Mouse (Mus musculus) gastrocnemius, postnatal 36 days (tissue): ENCODE results near the gene LTO1. TPM values are rescaled to one million over a fixed set of nuclear protein-coding genes. Genes with fewer than 3 reads are reported as not detected.
A peak's percentile ranks its signal among the peaks of the same experiment; 100 is the strongest.

ENCODE experiments used
- DNase-seq, 2 experiments: peaks; one replicate each; pipeline ENCODE4 v3.0.0; 2022
- intact Hi-C: fragments of 180-260 bp; cut with DNase I; formaldehyde crosslinking; loops from one replicate; pipeline ENCODE4 v1.15.1; 2025
- total RNA-seq, 2 experiments: library from RNA; stranded (reverse); gene quantifications; 2 replicates each; pipeline ENCODE4 v1.2.3; 2021

The LTO1 gene
- total RNA-seq, 2 experiments from 2014 or later = 6.8 to 7.2 TPM

DNA sequence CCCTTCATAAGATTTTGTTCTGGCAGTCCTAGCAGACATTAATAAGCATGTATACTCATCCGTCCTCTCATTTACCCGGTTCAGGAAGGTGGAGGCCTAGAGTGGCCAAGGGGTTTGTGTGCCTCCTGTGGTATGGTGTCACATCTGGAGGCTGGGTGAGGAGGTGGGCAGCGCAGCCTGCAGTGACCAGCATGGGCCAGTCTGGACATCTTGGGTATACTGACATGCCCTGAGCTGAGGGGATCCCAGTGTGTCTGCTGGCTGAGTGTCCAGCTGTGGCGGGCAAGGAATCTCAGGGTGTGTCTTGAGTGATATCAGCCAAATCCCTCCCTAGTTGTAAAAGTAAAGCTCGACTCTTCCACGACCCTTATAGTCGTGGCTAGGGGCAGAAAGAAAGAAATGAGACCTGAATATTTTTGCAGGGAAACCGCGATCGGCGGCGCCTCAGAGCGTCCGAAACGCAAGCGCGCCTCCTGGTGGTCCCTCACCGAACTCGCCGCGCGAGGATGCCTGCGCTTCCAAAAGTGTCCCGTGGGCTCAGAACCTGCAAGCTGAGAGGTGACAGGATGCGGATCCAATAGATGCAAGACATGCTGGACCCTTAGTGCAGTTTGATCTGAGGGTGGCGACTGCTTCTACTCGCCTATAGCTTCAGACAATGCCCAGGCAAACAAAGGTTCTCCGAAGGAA is 8.0 kb upstream of the LTO1 start:
- intact Hi-C loops = no loop called here
- DNase-seq = peak in 1 of 2 experiments; percentile 41

DNA sequence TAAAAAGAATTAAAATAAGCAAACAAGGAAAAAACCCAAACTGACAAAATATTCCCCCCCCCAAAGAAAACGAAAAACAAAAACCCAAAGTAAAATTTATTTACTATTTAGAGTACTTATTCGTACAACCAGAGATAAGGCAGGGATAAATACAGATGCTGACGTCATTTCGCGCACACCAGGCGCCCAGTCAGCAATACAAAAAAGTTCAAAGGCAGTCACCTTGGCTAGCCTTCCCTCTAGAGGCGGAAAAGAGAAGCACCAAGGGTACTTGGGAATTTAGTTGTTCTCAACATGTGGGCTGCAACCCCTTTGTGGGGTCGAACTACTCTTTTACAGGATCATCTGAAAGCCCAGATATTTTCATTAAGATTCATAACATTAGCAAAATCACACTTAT is 7.1 kb upstream of the LTO1 start:
- no peak for DNase-seq
- intact Hi-C loops = no loop called here

DNA sequence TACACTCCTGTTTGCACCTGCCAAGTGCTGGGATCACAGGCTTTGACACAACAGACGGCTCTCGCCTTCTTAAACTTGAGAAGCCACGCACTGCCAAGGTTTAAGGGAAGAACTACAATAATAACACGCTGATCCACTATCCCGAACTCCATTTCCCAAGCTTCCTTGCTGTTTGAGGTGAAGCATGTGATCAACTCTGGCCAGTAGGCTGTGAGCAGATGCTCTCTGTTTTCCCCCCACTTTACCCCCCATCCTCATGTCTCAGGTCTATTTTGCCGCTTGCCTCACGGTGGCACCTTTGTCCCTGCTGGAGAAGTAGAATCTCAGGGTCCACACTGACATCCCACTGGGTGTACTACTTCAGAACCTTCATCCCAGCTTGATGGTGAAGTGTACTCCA is 6.2 kb upstream of the LTO1 start:
- DNase-seq = no peak
- intact Hi-C loops = no loop called here

DNA sequence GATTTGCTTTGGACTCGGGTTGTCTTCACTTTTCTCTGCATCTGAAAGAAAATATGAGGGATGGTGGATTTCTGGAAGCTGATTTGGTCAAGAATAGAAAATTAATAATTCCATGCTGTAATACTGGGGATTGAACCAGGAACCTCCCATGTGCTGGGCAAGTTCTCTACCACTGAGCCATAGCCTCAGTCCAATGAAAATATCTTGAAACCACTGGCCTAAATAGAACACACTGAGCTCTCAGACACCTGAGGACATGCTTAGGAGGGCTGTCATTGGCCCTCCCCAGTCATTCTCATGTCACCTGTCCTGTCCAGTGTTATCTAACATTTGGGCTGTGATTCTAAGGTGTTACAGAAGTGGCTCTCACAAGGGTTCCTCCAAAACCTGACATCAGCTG is 3.8 kb upstream of the LTO1 start:
- no peak for DNase-seq
- intact Hi-C loops = no loop called here

DNA sequence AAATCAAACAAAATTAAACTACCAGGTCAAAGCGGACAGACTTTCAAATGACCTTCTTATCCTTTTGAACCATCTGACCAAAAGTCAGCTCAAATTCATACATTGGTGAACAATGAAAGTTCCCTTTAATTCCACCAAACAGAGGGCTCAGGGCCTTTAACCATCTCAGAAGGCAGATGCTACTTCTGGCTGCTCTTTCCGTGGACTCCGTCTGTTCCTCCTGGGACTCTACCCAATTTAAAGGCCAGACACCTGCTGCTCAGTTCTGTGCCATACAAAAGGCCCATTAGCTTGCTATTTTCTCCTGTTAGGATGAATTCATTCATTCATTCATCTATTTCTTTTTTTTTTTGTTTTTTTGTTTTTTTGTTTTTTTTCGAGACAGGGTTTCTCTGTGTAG is 2.0 kb upstream of the LTO1 start:
- no peak for DNase-seq

DNA sequence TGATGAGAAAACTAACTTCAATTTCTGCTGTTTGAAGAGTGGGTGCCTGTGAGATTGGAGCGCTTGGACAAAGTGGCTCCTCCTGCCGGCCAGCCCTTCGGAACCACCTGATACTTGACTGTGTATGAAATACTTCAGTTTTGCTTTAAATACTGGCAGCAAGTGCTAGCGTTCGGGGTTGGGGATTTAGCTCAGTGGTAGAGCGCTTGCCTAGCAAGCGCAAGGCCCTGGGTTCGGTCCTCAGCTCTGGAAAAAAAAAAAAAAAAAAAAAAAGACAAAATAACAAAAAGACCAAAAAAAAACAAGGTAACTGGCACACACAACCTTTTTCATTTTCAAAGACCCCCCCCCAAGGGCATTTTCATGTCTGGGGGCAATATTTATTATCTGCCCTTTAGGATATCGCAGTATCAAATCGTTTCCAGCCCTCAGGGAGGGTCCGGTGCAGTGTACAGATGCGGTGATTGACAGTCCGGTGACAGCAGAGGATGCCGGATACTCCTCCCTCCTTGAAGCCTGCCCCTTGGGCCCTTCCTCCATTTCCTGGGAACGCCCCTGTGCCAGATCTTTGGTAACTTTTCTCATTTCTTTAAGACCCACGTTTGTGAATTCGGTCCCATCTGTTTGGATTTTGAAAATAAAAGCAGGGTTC is 478 bp upstream of the LTO1 start:
- DNase-seq = no peak
- intact Hi-C loops = no loop called here

More for the DNA sequence above, 2.0 kb upstream of the LTO1 start:
- intact Hi-C loops = no loop called here

DNA sequence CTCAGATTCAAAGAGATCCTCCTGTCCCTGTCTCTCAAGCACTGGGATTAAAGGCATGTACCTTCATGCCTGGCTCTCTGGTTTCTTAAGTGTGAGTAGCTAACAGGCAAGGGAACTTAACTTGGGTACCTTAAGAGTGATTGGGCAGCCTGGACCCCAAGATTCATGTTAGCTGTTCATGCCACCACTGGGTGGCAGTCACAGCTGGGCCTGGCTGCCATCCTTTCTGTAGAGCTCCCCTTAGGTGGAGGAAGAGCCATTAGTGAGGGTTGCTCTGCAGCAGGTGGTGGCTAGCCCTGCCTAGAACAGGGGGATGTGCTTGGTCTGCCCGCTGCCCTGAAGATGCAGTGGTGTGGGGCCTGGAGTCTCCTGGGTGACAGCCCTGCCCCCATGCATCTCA is 3.9 kb downstream of the LTO1 start:
- intact Hi-C loops = no loop called here
- no peak for DNase-seq

DNA sequence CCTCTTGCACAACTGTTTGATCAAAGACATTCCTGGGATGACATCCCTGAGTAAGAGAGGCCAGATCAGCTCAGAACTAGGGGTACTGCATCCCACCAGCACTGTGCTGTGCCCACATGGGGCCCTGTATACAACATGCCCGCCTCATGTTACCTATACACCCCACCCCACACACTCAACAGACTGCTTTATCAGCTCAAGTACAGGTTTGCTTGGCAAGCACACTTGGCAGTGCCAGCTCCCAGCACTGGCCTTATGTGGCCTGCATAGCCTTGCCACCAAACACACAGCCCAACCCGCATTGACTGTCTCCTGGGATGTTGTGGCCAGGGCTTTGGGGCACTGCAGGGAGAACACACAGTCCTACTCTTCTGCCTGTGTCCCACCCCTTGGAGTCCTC is 12.7 kb downstream of the LTO1 start:
- no peak for DNase-seq
- intact Hi-C loops = no loop called here

DNA sequence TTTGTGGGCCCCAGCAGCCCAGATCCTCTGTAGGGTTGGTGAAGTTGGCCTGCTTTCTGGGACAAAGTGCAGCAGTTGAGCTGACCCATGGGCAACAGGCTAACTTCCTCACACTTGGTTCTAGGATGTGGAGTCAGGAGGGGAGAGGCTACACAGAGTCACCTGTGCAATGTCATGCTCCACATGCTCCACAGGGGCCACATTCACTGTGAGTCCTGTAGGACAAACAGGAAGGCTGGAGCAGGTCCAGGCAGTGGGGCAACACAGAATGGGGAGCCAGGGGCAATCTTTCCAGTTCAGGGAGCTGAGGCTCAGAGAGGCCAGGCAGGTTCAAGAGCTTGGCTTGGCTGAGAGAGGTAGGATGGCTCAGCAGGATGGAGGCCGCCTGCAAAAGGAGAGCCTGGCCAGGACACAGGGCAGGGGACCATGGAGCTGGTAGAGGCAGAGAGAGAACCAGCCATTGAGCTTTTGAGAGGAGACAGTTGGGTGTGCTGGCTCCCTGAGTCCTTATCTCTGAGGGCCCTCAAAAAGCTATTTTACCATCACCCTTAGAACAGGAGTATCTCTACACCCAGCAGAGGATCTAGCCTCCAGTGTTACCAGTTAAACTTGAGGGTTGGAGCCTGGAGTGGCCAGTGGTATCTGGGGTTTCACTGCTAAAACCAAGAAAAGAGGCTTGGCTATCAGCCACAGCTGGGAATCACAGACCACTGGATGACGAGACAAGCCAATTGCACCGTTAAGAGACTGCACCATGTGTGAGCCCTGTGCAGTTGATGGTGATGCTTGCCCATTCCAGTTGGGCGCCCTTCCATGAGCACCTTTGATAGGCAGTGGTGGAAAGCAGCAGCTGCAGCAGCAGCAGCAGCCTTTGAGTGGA is 13.3 kb downstream of the LTO1 start:
- intact Hi-C loops = no loop called here

DNA sequence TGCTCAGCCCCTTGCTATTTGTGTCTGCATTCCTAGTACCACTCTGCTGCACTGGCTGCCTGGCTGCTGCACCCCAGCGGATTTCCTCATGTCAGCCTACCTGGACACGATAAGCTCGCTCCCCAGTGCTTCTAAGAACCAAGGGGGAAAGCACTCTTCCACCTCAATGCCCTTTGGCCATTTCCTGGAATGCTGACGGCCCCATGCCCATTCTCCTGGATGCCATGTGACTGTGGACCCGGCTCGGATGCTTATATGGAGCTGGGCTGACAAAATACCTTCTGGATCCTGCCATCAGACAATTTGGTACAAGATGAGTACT is 13.9 kb downstream of the LTO1 start:
- intact Hi-C loops = no loop called here
- DNase-seq = no peak

More for the DNA sequence above, 13.3 kb downstream of the LTO1 start:
- no peak for DNase-seq

DNA sequence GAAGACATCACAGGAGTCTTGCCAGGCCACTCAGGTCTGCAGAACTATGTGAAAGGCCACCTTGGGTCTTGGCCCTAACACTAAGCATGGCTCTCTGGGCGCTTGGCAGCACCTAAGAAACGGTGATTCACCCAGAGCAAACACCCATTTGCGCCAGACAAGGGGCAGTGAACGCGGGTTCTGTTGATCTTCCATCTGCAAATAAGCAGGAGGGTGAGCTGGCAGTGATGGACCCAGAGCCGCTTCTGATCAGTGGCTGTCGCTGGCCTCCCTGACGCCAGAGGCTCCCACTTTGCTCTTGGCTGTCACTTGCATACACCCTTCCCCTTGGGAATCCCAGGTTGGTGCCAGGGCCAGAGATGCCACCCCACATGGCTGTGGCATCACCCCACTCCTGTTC is 14.6 kb downstream of the LTO1 start:
- no peak for DNase-seq
- intact Hi-C loops = no loop called here

DNA sequence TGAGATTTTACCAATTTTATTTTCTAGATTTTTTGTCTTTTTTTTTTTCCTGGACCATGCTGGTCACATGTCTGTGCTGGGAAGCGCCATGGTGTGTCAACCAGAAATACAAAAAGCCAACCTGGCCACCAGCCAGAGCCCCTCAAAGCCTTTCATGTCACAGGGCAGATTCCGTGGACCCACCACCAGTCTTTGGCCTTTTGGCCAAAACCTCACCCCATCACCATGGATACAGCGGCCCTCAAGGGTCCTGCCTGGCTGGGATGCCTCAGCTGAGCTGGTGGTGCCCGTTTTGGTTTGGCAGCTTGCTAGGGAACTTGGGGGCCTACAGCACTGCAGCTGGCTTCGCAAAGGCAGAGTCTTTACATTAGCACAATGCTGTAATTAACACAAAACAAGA is 15.0 kb downstream of the LTO1 start:
- intact Hi-C loops = no loop called here
- DNase-seq = no peak

DNA sequence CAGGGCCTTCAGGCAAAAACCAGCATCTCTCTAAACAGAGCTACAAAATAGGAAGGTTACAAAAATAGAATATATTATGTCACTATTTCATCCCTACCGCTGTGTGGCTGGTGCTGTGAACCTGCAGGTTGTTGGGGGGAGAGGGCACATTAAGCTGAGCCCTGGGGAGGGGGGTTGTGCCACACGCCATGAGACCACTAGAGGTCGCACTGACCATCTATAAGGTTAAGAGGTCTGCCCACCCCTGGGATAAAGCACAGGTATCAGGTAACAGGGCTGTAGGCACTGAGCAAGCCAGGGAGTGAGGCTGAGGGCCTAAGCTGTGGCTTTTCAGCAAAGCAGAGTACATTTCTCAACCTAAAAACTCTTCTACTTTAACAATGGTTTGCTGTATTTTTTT is 16.9 kb downstream of the LTO1 start:
- intact Hi-C loops = no loop called here
- no peak for DNase-seq

DNA sequence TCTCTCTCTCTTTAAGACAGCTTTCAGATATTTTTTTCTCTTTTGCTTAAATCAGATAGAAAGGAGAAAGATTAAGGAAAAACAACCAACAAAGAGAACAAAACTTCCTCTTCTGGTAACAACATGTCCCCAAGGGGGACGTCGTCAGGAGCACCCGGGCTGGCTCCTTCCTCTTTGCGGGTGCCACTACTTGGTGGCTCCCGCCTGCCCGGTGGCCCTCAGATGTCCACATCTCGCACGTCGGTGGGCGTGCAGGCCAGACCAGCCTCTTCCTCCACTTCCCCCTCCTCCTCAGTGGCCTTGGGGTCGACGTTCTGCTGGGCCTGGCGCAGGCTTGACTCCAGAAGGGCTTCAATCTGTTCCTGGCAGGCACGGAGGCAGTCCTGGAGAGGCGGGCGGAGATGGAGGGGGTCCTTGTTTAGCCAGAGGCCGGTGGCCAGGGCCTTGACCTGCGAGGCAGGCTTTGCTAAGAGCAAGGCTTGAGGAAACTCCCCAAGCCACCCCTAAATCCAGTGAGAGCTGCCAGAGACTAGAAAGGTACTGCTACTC is 17.6 kb downstream of the LTO1 start:
- intact Hi-C loops = no loop called here
- DNase-seq = no peak

DNA sequence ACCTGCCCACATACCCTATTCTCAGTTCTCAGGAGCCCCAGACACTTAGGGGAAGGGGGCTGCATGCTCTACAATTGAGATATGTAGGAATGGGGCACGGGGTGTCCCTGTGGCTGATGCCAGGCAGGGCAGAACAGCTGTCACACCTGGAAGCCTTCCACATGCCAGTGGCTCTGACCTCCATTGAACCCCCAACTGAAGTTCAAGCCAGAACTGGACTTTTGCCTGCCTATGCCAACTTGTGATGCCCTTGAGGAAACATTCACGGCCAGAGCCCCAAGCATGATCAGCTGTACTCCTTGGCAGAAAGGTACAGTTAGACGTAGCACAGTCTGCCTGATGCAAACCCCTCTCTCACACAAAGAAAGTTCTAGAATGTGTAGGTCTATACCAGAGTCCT is 18.4 kb downstream of the LTO1 start:
- intact Hi-C loops = no loop called here
- no peak for DNase-seq

DNA sequence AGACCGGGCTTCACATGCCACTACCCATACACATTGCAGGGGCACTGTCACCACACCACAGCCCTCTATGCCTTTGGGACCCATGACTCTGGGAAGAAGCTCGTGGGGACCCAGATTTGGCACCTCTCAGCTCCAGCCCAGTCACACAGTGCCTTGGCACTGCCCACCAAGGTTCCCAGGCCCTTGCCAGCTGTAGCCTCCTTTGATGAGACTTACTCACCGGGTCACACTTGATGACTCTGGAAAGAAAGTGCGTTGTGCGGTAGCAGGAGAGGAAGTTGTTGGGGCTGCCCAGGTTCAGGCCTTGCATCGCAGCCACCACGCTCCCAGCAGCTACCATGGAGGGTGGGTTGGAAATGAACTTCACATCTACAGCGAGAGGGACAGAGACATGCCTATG is 18.9 kb downstream of the LTO1 start:
- intact Hi-C loops = no loop called here
- no peak for DNase-seq

DNA sequence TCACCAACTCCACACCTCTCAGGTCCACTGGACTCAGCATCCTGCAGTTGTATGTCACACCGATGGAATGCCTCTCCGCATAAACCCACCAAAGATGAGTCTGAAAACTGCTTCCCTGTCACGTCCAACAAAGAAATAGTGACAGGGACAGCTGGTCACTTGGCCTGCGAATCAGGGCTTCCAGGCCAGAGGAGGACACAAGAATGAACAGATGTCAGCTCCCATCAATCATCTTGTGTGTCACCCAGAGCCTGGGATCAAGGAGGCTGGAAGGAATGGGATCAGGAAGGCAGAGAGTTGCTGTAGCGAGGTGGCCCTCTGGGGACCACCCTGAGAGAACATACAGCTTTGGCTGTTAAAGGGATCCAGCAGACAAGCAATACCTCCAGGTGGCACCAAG is 20.0 kb downstream of the LTO1 start:
- no peak for DNase-seq
- intact Hi-C loops = loop anchor here (5.0 kb wide), 1 partner anchor 177 kb away; no protein-coding TSS in a partner anchor

DNA sequence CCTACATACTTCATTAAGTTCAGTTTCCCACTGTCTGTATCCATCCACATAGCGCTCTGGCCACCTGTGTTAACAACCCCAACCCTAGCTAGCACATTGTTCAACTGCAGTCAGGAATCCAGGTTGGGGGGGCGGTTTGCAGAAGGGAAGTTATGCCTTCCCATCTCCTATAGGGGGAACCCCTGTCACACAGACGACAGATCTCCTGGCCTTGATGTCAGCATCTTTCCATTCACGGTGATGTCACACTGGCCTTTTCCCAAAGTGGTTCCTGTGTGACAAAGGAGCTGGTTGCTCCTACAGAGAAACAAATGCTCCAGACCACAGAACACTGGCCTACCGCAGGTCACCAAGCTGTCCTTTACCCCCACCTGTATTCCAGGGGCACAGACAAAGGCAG is 20.7 kb downstream of the LTO1 start:
- no peak for DNase-seq
- intact Hi-C loops = loop anchor here (5.0 kb wide), 1 partner anchor 177 kb away; no protein-coding TSS in a partner anchor

DNA sequence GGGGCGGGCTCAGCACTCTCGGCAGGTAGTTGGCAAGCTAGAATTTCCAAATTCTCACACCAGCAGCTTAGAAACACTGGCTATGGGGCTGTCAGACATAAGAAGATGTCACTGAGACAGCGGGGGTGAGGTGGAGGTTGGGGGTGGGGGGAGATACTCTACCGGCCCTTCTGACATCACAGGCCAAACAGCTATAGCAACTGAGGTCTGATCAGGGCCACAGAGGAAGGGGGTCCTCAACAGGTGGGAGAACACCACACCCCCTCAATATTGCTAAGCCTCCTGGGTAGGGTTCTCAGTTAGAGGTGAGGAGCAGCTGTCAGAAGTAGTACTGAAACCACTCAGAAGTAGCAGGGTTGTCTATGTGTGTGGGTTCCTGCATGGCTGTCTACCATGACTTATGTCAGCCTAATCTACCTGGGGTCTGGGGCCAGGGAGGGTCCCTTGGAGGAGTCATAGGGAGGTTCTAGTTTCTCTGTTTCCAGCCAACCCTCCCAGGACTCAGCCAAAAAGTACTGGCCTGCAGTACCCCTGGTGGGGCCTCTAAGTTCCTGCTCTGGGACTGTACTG is 21.5 kb downstream of the LTO1 start:
- intact Hi-C loops = loop anchor here (5.0 kb wide), 1 partner anchor 176 kb away; no protein-coding TSS in a partner anchor
- DNase-seq = no peak

DNA sequence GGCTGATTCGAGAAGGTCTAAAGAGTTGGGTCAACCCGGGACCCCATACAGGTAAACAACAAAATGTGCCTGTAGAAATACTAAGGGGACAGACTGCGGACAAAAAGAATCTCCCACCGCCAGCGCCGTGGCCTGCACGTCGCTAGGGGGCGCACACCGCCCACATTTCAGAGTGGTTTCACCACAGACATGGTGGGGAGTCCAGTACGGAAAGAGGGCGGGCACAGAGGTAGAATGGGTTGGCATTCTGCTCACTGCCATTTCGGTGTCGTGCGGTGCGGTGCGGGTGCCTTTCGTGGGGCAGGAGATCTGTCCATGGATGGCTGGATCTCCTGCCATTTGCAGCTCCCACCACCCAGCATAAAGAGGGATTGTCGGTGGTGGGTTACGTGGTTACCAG is 22.6 kb downstream of the LTO1 start:
- intact Hi-C loops = loop anchor here (1.0 to 5.0 kb wide), 2 partner anchors 175 to 306 kb away; no protein-coding TSS in a partner anchor
- peak; percentile 87 to 89 for DNase-seq
